Mouse (Mus musculus) heart, postnatal 36 days (tissue): ENCODE measurements at regions not wholly inside any gene's neighbourhood (a gene's known extent, or its start where the extent isn't known, plus 50 kb on each side); places are given as distances from the start of the nearest gene placed in this dataset.

Experiments
- DNase-seq, 2 experiments: peaks; one replicate each; pipeline ENCODE4 v3.0.0; 2021 to 2022
- intact Hi-C: fragments of 180-260 bp; cut with DNase I; formaldehyde crosslinking; loops from one replicate; pipeline ENCODE4 v1.15.1; 2025

GRCm38 (mm10) chr3:54993761-54994160, 61.5 kb downstream of the Ccna1 start:
- intact Hi-C loops = no loop called here
- DNase-seq = no peak

GRCm38 (mm10) chr3:54990073-54990472, 65.2 kb downstream of the Ccna1 start:
- intact Hi-C loops = no loop called here
- no peak for DNase-seq

- DNase-seq = peak; percentile 63 to 68
- intact Hi-C loops = no loop called here
Measured at GRCm38 (mm10) chr3:54989358-54989757, 65.9 kb downstream of the Ccna1 start.

- intact Hi-C loops = no loop called here
- DNase-seq = no peak
Measured at GRCm38 (mm10) chr3:54981488-54981887, 65.8 kb upstream of the Sertm1 start.

GRCm38 (mm10) chr3:54980312-54980711, 64.6 kb upstream of the Sertm1 start:
- intact Hi-C loops = no loop called here
- DNase-seq = no peak

GRCm38 (mm10) chr3:54965512-54965911, 49.8 kb upstream of the Sertm1 start:
- intact Hi-C loops = no loop called here

More at GRCm38 (mm10) chr3:54965512-54965911, 49.8 kb upstream of the Sertm1 start:
- no peak for DNase-seq
